Comparison of ENCODE assay signal across 30 mouse cellular contexts in genomic region chr13:47125595-47125994, GRCm38 (mm10). TPM values are rescaled to one million over a fixed set of nuclear protein-coding genes. Genes with fewer than 3 reads are reported as not detected.
A peak's percentile ranks its signal among the peaks of the same experiment; 100 is the strongest.
DNase-seq lines count a peak whose midpoint lies in the region; ATAC-seq and TF ChIP-seq lines count a peak whose summit lies in the region.
"Had no signal": no experiment of that assay in that cellular context is flagged by ENCODE, and none has a peak within 500 bp of the region (broad histone marks: within the 10 kb centered on the region; RNA-seq: fewer than 3 reads in every experiment).

No protein-coding gene starts in this region.

- H3K9me3 ChIP-seq in kidney, embryonic 14.5 days (ENCODE audit: control insufficient read depth, low read length): no peaks in the 10 kb centered on the region
- H3K9me3 ChIP-seq in kidney, postnatal 0 days (replicated peaks; ENCODE audit: low read length): no peaks in the 10 kb centered on the region
- H3K9me3 ChIP-seq in embryonic facial prominence, embryonic 15.5 days (replicated peaks): no peaks in the 10 kb centered on the region
- H3K9me3 ChIP-seq: embryonic facial prominence, embryonic 12.5 days; G1E; heart, embryonic 12.5 days; heart, embryonic 15.5 days; hindbrain, embryonic 10.5 days; hindbrain, embryonic 13.5 days had no signal

- DNase-seq in heart, adult 11 months: peak; percentile 18
- DNase-seq in heart, adult 8-10 months (ENCODE audit: low spot score): no peak
- DNase-seq in kidney, postnatal 10 days: no peak
- DNase-seq in kidney, postnatal 0 days (ENCODE audit: low spot score): peak; percentile 67
- no peak for DNase-seq in kidney, adult 8-10 months
- no peak for DNase-seq in natural killer cell, adult 2 months (ENCODE audit: low spot score in 2 of 2)
- DNase-seq: adrenal gland, adult 8-10 months; adrenal gland, postnatal 36 days; B cell, adult 2 months; cerebellum, adult 18-20 months; cerebellum, adult 9-10 months; forebrain, postnatal 0 days; gastrocnemius, adult 2 months; gastrocnemius, postnatal 14 days; heart, adult 2 months; heart, postnatal 10 days; heart, postnatal 36 days had no signal

- ATAC-seq in kidney, embryonic 14.5 days (ENCODE audit: low FRiP score, low TSS enrichment): peak; percentile 66
- peak; percentile 43; the same call in 1 of the 2 replicates for ATAC-seq in kidney, postnatal 0 days (replicated peaks; ENCODE audit: low FRiP score, low read depth)
- ATAC-seq in embryonic facial prominence, embryonic 15.5 days (ENCODE audit: insufficient number of reproducible peaks, low FRiP score, low TSS enrichment, low read depth): peak; percentile 67
- ATAC-seq: activated CD4-positive, CD25-positive, alpha-beta regulatory T cell, adult 4 months; forebrain, embryonic 14.5 days; forebrain, postnatal 0 days; hindbrain, embryonic 16.5 days; intestine, embryonic 16.5 days had no signal

- no peaks in the 10 kb centered on the region for H3K36me3 ChIP-seq in kidney, embryonic 14.5 days (ENCODE audit: control insufficient read depth, insufficient read depth, low read length)
- no peaks in the 10 kb centered on the region for H3K36me3 ChIP-seq in kidney, postnatal 0 days (ENCODE audit: insufficient read depth, low read length)
- no peaks in the 10 kb centered on the region for H3K36me3 ChIP-seq in embryonic facial prominence, embryonic 15.5 days
- H3K36me3 ChIP-seq: embryonic facial prominence, embryonic 12.5 days; heart, embryonic 12.5 days; heart, embryonic 15.5 days; hindbrain, embryonic 10.5 days; hindbrain, embryonic 13.5 days had no signal

- H3K27ac ChIP-seq in kidney, embryonic 14.5 days (ENCODE audit: low read depth, low read length): no peak overlapping the region
- no peak overlapping the region for H3K27ac ChIP-seq in kidney, postnatal 0 days
- no peak overlapping the region for H3K27ac ChIP-seq in embryonic facial prominence, embryonic 15.5 days (replicated peaks)
- H3K27ac ChIP-seq: embryonic facial prominence, embryonic 12.5 days; gastrocnemius, adult 2 months; heart, adult 2 months; heart, embryonic 15.5 days; hindbrain, embryonic 10.5 days; hindbrain, embryonic 13.5 days had no signal

- 40% methylated on average over 5 of the region's 5 CpGs for WGBS in kidney, embryonic 14.5 days
- 36% methylated on average over 5 of the region's 5 CpGs for WGBS in kidney, postnatal 0 days
- 38% methylated on average over 5 of the region's 5 CpGs for whole genome bisulfite sequencing in embryonic facial prominence, embryonic 15.5 days

- H3K4me1 ChIP-seq in kidney, embryonic 14.5 days (ENCODE audit: control insufficient read depth, insufficient read depth, low read length): peaks cover 10% of the 10 kb centered on the region; the same call in 1 of the 2 replicates
- 0 out of 2 replicates have a peak, but pooled peaks cover 5% of the 10 kb centered on the region for H3K4me1 ChIP-seq in kidney, postnatal 0 days (replicated peaks; ENCODE audit: insufficient read depth, low read length)
- peaks cover 25% of the 10 kb centered on the region for H3K4me1 ChIP-seq in embryonic facial prominence, embryonic 15.5 days

- H3K27me3 ChIP-seq in kidney, embryonic 14.5 days (ENCODE audit: control insufficient read depth, insufficient read depth, low read length): peaks cover 3% of the 10 kb centered on the region; the same call in 1 of the 2 replicates
- no peaks in the 10 kb centered on the region for H3K27me3 ChIP-seq in kidney, postnatal 0 days (ENCODE audit: insufficient read depth, low read length)
- peaks cover 9% of the 10 kb centered on the region; the same call in 1 of the 2 replicates for H3K27me3 ChIP-seq in embryonic facial prominence, embryonic 15.5 days
- H3K27me3 ChIP-seq: CH12.LX; heart, embryonic 12.5 days; heart, embryonic 15.5 days had no signal

- no peak overlapping the region for H3K4me3 ChIP-seq in kidney, embryonic 14.5 days (ENCODE audit: low read length)
- no peak overlapping the region for H3K4me3 ChIP-seq in kidney, postnatal 0 days (replicated peaks; ENCODE audit: low read depth, low read length)
- H3K4me3 ChIP-seq in embryonic facial prominence, embryonic 15.5 days (replicated peaks): no peak overlapping the region
- H3K4me3 ChIP-seq: embryonic facial prominence, embryonic 12.5 days; gastrocnemius, adult 2 months; heart, adult 2 months; heart, embryonic 12.5 days; heart, embryonic 15.5 days; hindbrain, embryonic 10.5 days; hindbrain, embryonic 13.5 days had no signal

- no peak for TF ChIP-seq CTCF in kidney, postnatal 0 days (IDR thresholded peaks at IDR 0.05; ENCODE audit: low read depth)

- no peak overlapping the region for H3K4me2 ChIP-seq in kidney, embryonic 14.5 days (replicated peaks; ENCODE audit: low read depth, low read length)
- H3K4me2 ChIP-seq in kidney, postnatal 0 days (ENCODE audit: low read length): no peak overlapping the region
- H3K4me2 ChIP-seq in embryonic facial prominence, embryonic 15.5 days (replicated peaks): no peak overlapping the region
- H3K4me2 ChIP-seq: embryonic facial prominence, embryonic 12.5 days; heart, embryonic 12.5 days; heart, embryonic 15.5 days; hindbrain, embryonic 13.5 days had no signal

- no peak overlapping the region for H3K9ac ChIP-seq in kidney, embryonic 14.5 days (ENCODE audit: low read depth, low read length)
- H3K9ac ChIP-seq in kidney, postnatal 0 days (ENCODE audit: low read depth, low read length): no peak overlapping the region
- no peak overlapping the region for H3K9ac ChIP-seq in embryonic facial prominence, embryonic 15.5 days
- H3K9ac ChIP-seq: embryonic facial prominence, embryonic 12.5 days; forebrain, postnatal 0 days; heart, embryonic 12.5 days; heart, embryonic 15.5 days; hindbrain, embryonic 13.5 days had no signal

RNA-seq across cellular contexts. Expression of gene Rnf144b, which starts 3.1 kb away (rescaled TPM):
- 10 to 100 TPM; 21.8 to 26.8 (median 26.2) TPM for total RNA-seq in heart, adult 8-10 months (2022)
- 0.90 and 0.95 TPM in 2 replicates for polyA plus RNA-seq in kidney, embryonic 14.5 days (2014; fragmentation: Nextera tagmentation; extraction: Ambion mirVana)
- 1.1 and 1.6 TPM in 2 replicates for polyA plus RNA-seq in kidney, postnatal 0 days (2015; fragmentation: Nextera tagmentation; extraction: Ambion mirVana)
- 4.2 and 4.4 TPM in 2 replicates for polyA plus RNA-seq in embryonic facial prominence, embryonic 15.5 days (2015; fragmentation: Nextera tagmentation; extraction: Ambion mirVana)
- total RNA-seq: CH12.LX had no signal

RNA-seq across cellular contexts. Expression of gene Dek, which starts 19.6 kb away (rescaled TPM):
- 10 to 100 TPM; 30.1 to 39.9 (median 31.9) TPM for total RNA-seq in heart, adult 8-10 months (2022)
- polyA plus RNA-seq in kidney, embryonic 14.5 days (2014; fragmentation: Nextera tagmentation; extraction: Ambion mirVana): 276 and 313 TPM in 2 replicates
- polyA plus RNA-seq in kidney, postnatal 0 days (2015; fragmentation: Nextera tagmentation; extraction: Ambion mirVana): 185 and 187 TPM in 2 replicates
- polyA plus RNA-seq in embryonic facial prominence, embryonic 15.5 days (2015; fragmentation: Nextera tagmentation; extraction: Ambion mirVana): 253 and 257 TPM in 2 replicates

Comparison
In these comparisons a context has a peak if more than half of its experiments do, and no peak if none do; other contexts are left out.
1. DNase-seq: peak in heart, adult 11 months (single experiment) and kidney, postnatal 0 days (single experiment); none in heart, adult 8-10 months (single experiment), kidney, postnatal 10 days (single experiment), kidney, adult 8-10 months (0 of 2) and natural killer cell, adult 2 months (0 of 2).
2. Peak in every context shown above with its lines, with median percentiles within 50 percentile points of each other: ATAC-seq.